Mouse (Mus musculus): ENCODE measurements around the gene Mapkap1. TPM values are rescaled to one million over a fixed set of nuclear protein-coding genes. Genes with fewer than 3 reads are reported as not detected.

The Mapkap1 gene
- polyA plus RNA-seq, 1 experiment from 2014 or later = 99.7 TPM

- 82% methylated on average over 5 of the region's 5 CpGs for WGBS
- Histone ChIP-seq H3K9me3 (ENCODE audit: control insufficient read depth, low read length) (no peaks in the 10 kb centered on the region), H3K27ac (ENCODE audit: low read depth, low read length) (no peak overlapping the region), H3K27me3 (ENCODE audit: control insufficient read depth, insufficient read depth, low read length) (no peaks in the 10 kb centered on the region), H3K36me3 (ENCODE audit: control insufficient read depth, insufficient read depth, low read length) (no peaks in the 10 kb centered on the region), H3K4me1 (ENCODE audit: control insufficient read depth, insufficient read depth, low read length) (no peaks in the 10 kb centered on the region), H3K4me2 (replicated peaks; ENCODE audit: low read depth, low read length) (no peak overlapping the region), H3K4me3 (ENCODE audit: low read length) (no peak overlapping the region), H3K9ac (ENCODE audit: low read depth, low read length) (no peak overlapping the region)
- no peak for ATAC-seq (ENCODE audit: low FRiP score, low TSS enrichment)
These were observed 108.7 kb downstream of the Mapkap1 start for GRCm38 (mm10) chr2:34515263-34515662.

DNA sequence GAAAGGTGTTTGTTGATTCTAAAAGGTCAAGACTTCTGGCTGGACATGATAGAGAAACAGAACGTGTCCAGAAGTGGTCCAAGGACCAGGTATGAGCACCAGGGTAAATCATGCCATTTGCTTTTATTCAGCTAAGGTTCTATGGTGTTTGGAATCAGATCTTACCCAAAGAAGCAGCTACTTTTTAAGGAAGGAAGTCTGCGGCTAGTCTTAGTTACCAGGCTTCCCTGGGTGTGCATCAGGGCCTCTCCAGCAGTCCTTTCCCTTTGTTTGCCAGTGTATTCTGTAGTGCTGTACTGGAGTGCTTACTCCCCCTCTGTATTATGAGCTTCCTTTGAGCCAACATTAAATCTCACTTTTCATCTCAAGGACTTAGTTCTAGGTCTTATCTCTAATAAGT, 111.5 kb downstream of the Mapkap1 start:
- no peaks in the 10 kb centered on the region for H3K27me3 ChIP-seq (ENCODE audit: control insufficient read depth, insufficient read depth, low read length)
- H3K9ac ChIP-seq (ENCODE audit: low read depth, low read length) = no peak overlapping the region
- no peak overlapping the region for H3K4me3 ChIP-seq (ENCODE audit: low read length)
- H3K4me2 ChIP-seq (replicated peaks; ENCODE audit: low read depth, low read length) = no peak overlapping the region
- H3K9me3 ChIP-seq (ENCODE audit: control insufficient read depth, low read length) = no peaks in the 10 kb centered on the region
- 0 out of 2 replicates have a peak, but pooled peaks cover 4% of the 10 kb centered on the region for H3K36me3 ChIP-seq (ENCODE audit: control insufficient read depth, insufficient read depth, low read length)
- 71% methylated on average over 2 of the region's 2 CpGs for WGBS
- no peaks in the 10 kb centered on the region for H3K4me1 ChIP-seq (ENCODE audit: control insufficient read depth, insufficient read depth, low read length)
- no peak for ATAC-seq (ENCODE audit: low FRiP score, low TSS enrichment)
- H3K27ac ChIP-seq (ENCODE audit: low read depth, low read length) = no peak overlapping the region

- Histone ChIP-seq H3K27ac (ENCODE audit: low read depth, low read length) (no peak overlapping the region), H3K9ac (ENCODE audit: low read depth, low read length) (no peak overlapping the region), H3K4me1 (ENCODE audit: control insufficient read depth, insufficient read depth, low read length) (no peaks in the 10 kb centered on the region), H3K4me2 (replicated peaks; ENCODE audit: low read depth, low read length) (no peak overlapping the region), H3K4me3 (ENCODE audit: low read length) (no peak overlapping the region), H3K36me3 (ENCODE audit: control insufficient read depth, insufficient read depth, low read length) (0 out of 2 replicates have a peak, but pooled peaks cover 4% of the 10 kb centered on the region), H3K27me3 (ENCODE audit: control insufficient read depth, insufficient read depth, low read length) (no peaks in the 10 kb centered on the region), H3K9me3 (ENCODE audit: control insufficient read depth, low read length) (no peaks in the 10 kb centered on the region)
- 88% methylated on average over 5 of the region's 5 CpGs for WGBS
- ATAC-seq (ENCODE audit: low FRiP score, low TSS enrichment) = no peak
These were observed 112.0 kb downstream of the Mapkap1 start for GRCm38 (mm10) chr2:34518526-34518925.

DNA sequence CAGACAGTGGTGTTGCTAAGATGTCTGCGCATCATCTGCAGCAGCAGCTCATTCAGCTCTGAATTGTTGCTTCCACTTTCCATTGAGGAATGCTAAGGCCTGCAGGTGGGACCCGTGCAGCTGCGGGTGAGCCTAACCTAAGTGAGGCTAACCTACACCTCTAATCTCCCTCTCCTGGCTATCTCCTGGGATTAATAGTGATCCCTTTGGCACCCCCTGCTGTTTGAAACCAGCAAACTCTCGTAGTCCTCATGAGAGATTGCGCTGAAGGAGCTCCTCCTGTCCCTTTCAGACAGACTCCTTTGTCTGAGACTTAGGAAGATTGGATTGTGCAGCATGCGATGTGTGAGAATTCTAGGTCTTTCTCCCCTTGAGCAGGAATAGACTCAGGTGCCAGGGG, 113.0 kb downstream of the Mapkap1 start:
- 47% methylated on average over 6 of the region's 6 CpGs for WGBS
- H3K9me3 ChIP-seq (ENCODE audit: control insufficient read depth, low read length) = no peaks in the 10 kb centered on the region
- H3K9ac ChIP-seq (ENCODE audit: low read depth, low read length) = no peak overlapping the region
- no peaks in the 10 kb centered on the region for H3K4me1 ChIP-seq (ENCODE audit: control insufficient read depth, insufficient read depth, low read length)
- H3K27ac ChIP-seq (ENCODE audit: low read depth, low read length) = no peak overlapping the region
- ATAC-seq (ENCODE audit: low FRiP score, low TSS enrichment) = no peak
- H3K27me3 ChIP-seq (ENCODE audit: control insufficient read depth, insufficient read depth, low read length) = no peaks in the 10 kb centered on the region
- H3K4me3 ChIP-seq (ENCODE audit: low read length) = no peak overlapping the region
- H3K36me3 ChIP-seq (ENCODE audit: control insufficient read depth, insufficient read depth, low read length) = 0 out of 2 replicates have a peak, but pooled peaks cover 4% of the 10 kb centered on the region
- H3K4me2 ChIP-seq (replicated peaks; ENCODE audit: low read depth, low read length) = no peak overlapping the region

DNA sequence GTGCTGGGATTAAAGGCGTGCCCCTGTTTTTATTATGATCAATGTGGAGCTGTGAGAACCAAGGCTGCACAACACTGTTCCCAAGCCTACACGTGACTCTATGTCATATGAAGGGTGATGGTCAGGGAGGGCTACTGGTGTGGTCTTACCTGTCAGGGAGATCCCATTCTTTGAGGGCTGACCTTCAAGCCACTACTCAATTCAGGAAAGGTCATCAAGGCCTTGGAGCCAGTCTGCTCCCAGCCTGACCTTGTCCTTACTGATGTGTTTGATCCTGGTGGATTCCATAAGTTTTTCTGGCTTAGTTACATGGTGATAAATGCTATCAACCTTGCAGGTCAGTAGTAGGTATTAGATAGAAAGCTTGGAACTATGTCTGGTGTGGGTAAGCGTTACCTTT, 114.8 kb downstream of the Mapkap1 start:
- Histone ChIP-seq H3K4me1 (ENCODE audit: control insufficient read depth, insufficient read depth, low read length) (no peaks in the 10 kb centered on the region), H3K9me3 (ENCODE audit: control insufficient read depth, low read length) (no peaks in the 10 kb centered on the region), H3K4me2 (replicated peaks; ENCODE audit: low read depth, low read length) (no peak overlapping the region), H3K36me3 (ENCODE audit: control insufficient read depth, insufficient read depth, low read length) (0 out of 2 replicates have a peak, but pooled peaks cover 4% of the 10 kb centered on the region), H3K27me3 (ENCODE audit: control insufficient read depth, insufficient read depth, low read length) (no peaks in the 10 kb centered on the region), H3K4me3 (ENCODE audit: low read length) (no peak overlapping the region), H3K9ac (ENCODE audit: low read depth, low read length) (no peak overlapping the region), H3K27ac (ENCODE audit: low read depth, low read length) (no peak overlapping the region)
- ATAC-seq (ENCODE audit: low FRiP score, low TSS enrichment) = no peak
- WGBS = 90% methylated on average over 3 of the region's 3 CpGs

DNA sequence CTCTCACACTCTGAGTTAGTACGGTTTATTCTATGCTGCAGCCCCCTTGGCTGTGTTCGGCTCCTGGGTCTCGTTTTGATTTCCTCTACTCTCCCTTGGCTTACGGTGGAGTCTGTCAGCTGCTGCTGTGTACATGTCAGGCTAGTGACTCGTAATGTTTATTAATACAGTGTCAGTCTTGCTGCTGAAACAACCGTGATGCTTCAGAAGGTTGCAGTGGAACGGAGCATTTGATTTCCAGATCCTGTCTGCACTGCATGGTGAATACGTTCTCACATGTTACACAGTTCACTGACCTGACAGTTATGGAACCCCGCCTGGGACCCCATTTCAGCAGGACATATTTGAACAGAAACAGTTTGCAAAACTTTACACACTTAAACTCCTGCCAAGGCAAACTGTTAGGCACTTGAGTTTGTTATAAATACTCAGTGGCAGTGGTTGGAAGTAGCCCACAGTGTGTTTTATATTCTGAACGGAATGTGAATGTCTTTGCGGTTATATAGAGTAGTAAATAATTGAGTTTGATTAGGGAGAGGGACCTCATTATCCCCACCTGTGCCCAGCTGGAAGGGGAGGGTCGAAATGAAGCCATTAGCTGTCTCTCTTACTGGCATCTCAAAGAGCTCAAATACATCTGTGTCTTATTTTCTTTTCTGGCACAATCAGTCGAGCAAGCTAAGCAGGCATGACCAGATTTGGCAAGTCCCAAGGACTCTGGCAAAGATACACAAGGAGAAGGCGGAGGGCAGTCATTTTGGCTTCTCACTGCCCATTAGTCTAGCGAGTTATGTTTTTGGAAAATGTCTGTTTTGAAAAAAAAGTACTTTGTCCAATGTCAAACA, 120.2 kb downstream of the Mapkap1 start:
- H3K36me3 ChIP-seq (ENCODE audit: control insufficient read depth, insufficient read depth, low read length) = no peaks in the 10 kb centered on the region
- no peak overlapping the region for H3K4me2 ChIP-seq (replicated peaks; ENCODE audit: low read depth, low read length)
- no peak overlapping the region for H3K4me3 ChIP-seq (ENCODE audit: low read length)
- ATAC-seq (ENCODE audit: low FRiP score, low TSS enrichment) = no peak
- no peaks in the 10 kb centered on the region for H3K27me3 ChIP-seq (ENCODE audit: control insufficient read depth, insufficient read depth, low read length)
- 0 out of 2 replicates have a peak, but pooled peaks cover 2% of the 10 kb centered on the region for H3K4me1 ChIP-seq (ENCODE audit: control insufficient read depth, insufficient read depth, low read length)
- WGBS = 46% methylated on average over 15 of the region's 15 CpGs
- no peaks in the 10 kb centered on the region for H3K9me3 ChIP-seq (ENCODE audit: control insufficient read depth, low read length)
- no peak overlapping the region for H3K9ac ChIP-seq (ENCODE audit: low read depth, low read length)
- no peak overlapping the region for H3K27ac ChIP-seq (ENCODE audit: low read depth, low read length)

DNA sequence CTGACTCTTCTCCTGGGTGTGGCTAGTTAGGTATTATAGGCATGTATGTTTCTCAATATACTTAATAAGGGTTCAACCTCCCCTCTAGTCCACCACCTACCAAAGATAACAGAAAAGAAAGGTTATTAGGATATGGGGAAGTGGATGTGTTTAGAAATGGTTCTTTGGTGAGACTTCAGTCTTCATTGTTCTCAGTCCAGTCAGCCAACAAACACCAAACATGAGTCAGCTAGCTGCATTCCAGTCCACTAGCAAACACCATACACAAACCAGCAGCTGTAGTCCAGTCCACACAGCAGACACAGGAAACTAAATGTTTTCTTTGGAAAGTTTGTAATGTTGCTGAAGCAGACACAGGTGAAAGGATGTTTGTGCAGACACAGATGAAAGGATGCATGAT, 121.9 kb downstream of the Mapkap1 start:
- Histone ChIP-seq H3K9ac (ENCODE audit: low read depth, low read length) (no peak overlapping the region), H3K36me3 (ENCODE audit: control insufficient read depth, insufficient read depth, low read length) (no peaks in the 10 kb centered on the region), H3K4me1 (ENCODE audit: control insufficient read depth, insufficient read depth, low read length) (0 out of 2 replicates have a peak, but pooled peaks cover 2% of the 10 kb centered on the region), H3K4me2 (replicated peaks; ENCODE audit: low read depth, low read length) (no peak overlapping the region), H3K4me3 (ENCODE audit: low read length) (no peak overlapping the region), H3K27ac (ENCODE audit: low read depth, low read length) (no peak overlapping the region), H3K27me3 (ENCODE audit: control insufficient read depth, insufficient read depth, low read length) (no peaks in the 10 kb centered on the region), H3K9me3 (ENCODE audit: control insufficient read depth, low read length) (no peaks in the 10 kb centered on the region)
- ATAC-seq (ENCODE audit: low FRiP score, low TSS enrichment) = no peak

- no peak for ATAC-seq (ENCODE audit: low FRiP score, low TSS enrichment)
- Histone ChIP-seq H3K27me3 (ENCODE audit: control insufficient read depth, insufficient read depth, low read length) (no peaks in the 10 kb centered on the region), H3K4me1 (ENCODE audit: control insufficient read depth, insufficient read depth, low read length) (0 out of 2 replicates have a peak, but pooled peaks cover 2% of the 10 kb centered on the region), H3K4me3 (ENCODE audit: low read length) (no peak overlapping the region), H3K9ac (ENCODE audit: low read depth, low read length) (no peak overlapping the region), H3K9me3 (ENCODE audit: control insufficient read depth, low read length) (no peaks in the 10 kb centered on the region), H3K36me3 (ENCODE audit: control insufficient read depth, insufficient read depth, low read length) (no peaks in the 10 kb centered on the region), H3K27ac (ENCODE audit: low read depth, low read length) (no peak overlapping the region), H3K4me2 (replicated peaks; ENCODE audit: low read depth, low read length) (no peak overlapping the region)
- 31% methylated on average over 3 of the region's 3 CpGs for WGBS
These were observed 123.5 kb downstream of the Mapkap1 start for GRCm38 (mm10) chr2:34530042-34530441.

GRCm38 (mm10) chr2:34531801-34532298, 125.3 kb downstream of the Mapkap1 start:
- Histone ChIP-seq H3K4me2 (replicated peaks; ENCODE audit: low read depth, low read length) (no peak overlapping the region), H3K27ac (ENCODE audit: low read depth, low read length) (no peak overlapping the region; the same call in 1 of the 2 replicates), H3K9ac (ENCODE audit: low read depth, low read length) (no peak overlapping the region), H3K4me1 (ENCODE audit: control insufficient read depth, insufficient read depth, low read length) (0 out of 2 replicates have a peak, but pooled peaks cover 2% of the 10 kb centered on the region), H3K36me3 (ENCODE audit: control insufficient read depth, insufficient read depth, low read length) (0 out of 2 replicates have a peak, but pooled peaks cover 2% of the 10 kb centered on the region), H3K4me3 (ENCODE audit: low read length) (no peak overlapping the region), H3K9me3 (ENCODE audit: control insufficient read depth, low read length) (no peaks in the 10 kb centered on the region), H3K27me3 (ENCODE audit: control insufficient read depth, insufficient read depth, low read length) (no peaks in the 10 kb centered on the region)
- WGBS = 50% methylated on average over 3 of the region's 3 CpGs
- no peak for ATAC-seq (ENCODE audit: low FRiP score, low TSS enrichment)
